Mouse (Mus musculus) forebrain, embryonic 14.5 days (tissue): ENCODE data around the gene Fam43b. TPM values are rescaled to one million over a fixed set of nuclear protein-coding genes. Genes with fewer than 3 reads are reported as not detected.

Experiments
- ATAC-seq: fragments of 200-750 bp; cut with Nextera tagmentation; 2 replicates; pipeline ENCODE4 v1.8.0; 2017; ENCODE audit warnings: mild to moderate bottlenecking, moderate library complexity
- DNase-seq: peaks from one replicate; pipeline ENCODE4 v3.0.0-alpha.2; 2015; ENCODE audit warnings: low spot score
- H3K27ac ChIP-seq: fragments of 300-500 bp; sonication (generic); 2 replicates; pipeline ENCODE4 v1.5.1; 2014; ENCODE audit warnings: low read depth, mild to moderate bottlenecking, control low read depth, low read length, moderate library complexity
- H3K27me3 ChIP-seq: fragments of 300-500 bp; sonication (generic); replicated peaks from 2 replicates; pipeline ENCODE4 v1.6.1; 2014; ENCODE audit warnings: low read length, control low read depth, mixed read lengths; ENCODE audit not compliant: control insufficient read depth, insufficient read depth
- H3K36me3 ChIP-seq: fragments of 300-500 bp; sonication (generic); 2 replicates; pipeline ENCODE4 v1.6.1; 2014; ENCODE audit warnings: low read length, control low read depth; ENCODE audit not compliant: control insufficient read depth, insufficient read depth
- H3K4me1 ChIP-seq: fragments of 300-500 bp; sonication (generic); 2 replicates; pipeline ENCODE4 v1.6.1; 2014; ENCODE audit warnings: antibody characterized with exemption, low read length, control low read depth; ENCODE audit not compliant: control insufficient read depth, insufficient read depth
- H3K4me2 ChIP-seq: fragments of 300-500 bp; sonication (generic); 2 replicates; pipeline ENCODE4 v1.6.1; 2014; ENCODE audit warnings: mild to moderate bottlenecking, control low read depth, low read length
- H3K4me3 ChIP-seq: fragments of 300-500 bp; sonication (generic); 2 replicates; pipeline ENCODE4 v1.5.1; 2014; ENCODE audit warnings: low read depth, low read length, control low read depth
- H3K9ac ChIP-seq: fragments of 300-500 bp; sonication (generic); 2 replicates; pipeline ENCODE4 v1.6.1; 2014; ENCODE audit warnings: mild to moderate bottlenecking, low read length, control low read depth, moderate library complexity
- H3K9me3 ChIP-seq: fragments of 300-500 bp; sonication (generic); replicated peaks from 2 replicates; pipeline ENCODE4 v1.6.1; 2016; ENCODE audit warnings: low read length, control low read depth, mixed read lengths; ENCODE audit not compliant: control insufficient read depth
- WGBS: fragments of 180-500 bp; shearing (Covaris S2); extraction: QIAGEN DNeasy Blood & Tissue Kit; methylation state at CpG from one replicate; pipeline ENCODE4 v1.1.7; 2014; 5-methylcytosine and 5-hydroxymethylcytosine counted together
- polyA plus RNA-seq: library from polyadenylated mRNA; unstranded; fragments of >200 nt; fragmentation: Nextera tagmentation; extraction: Ambion mirVana; gene quantifications from 2 replicates; pipeline ENCODE4 v1.2.1, GENCODE M21; 2014

Fam43b gene
- polyA plus RNA-seq, 1 experiment from 2014 or later: 1.8 TPM

DNA sequence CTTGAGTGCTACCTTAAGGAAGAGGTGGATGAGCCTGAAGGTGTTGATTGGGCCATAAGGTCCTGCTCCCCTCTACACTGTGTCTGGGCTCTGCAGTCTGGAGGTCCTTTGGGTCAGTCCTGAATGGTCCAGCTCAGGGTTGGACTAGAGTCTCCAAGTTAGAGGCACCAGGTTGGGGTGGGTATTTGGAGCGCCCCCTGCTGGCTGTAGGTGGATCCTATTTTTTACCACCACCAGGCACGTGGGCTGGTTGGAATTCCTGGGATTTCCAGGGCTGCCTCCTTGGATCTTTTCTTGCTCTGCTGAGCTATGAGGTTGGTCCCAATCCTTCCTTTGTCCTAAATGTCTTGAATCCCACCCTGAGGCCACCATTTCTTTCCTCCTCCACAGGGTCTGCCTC lies 8.5 kb upstream of the Fam43b start:
- no peak for DNase-seq
- no peaks in the 10 kb centered on the region for H3K4me1 ChIP-seq
- 4% methylated on average over 2 of the region's 2 CpGs for WGBS

GRCm38 (mm10) chr4:138396711-138397110 lies 383 bp upstream of the Fam43b start:
- no peak for DNase-seq
- no peak for ATAC-seq
- peak overlapping the region; percentile 61 for H3K4me2 ChIP-seq
- no peaks in the 10 kb centered on the region for H3K36me3 ChIP-seq
- H3K9ac ChIP-seq: no peak overlapping the region; the same call in 1 of the 2 replicates
- H3K4me3 ChIP-seq: peak overlapping the region; percentile 34
- 4% methylated on average over 8 of the region's 8 CpGs for WGBS
- H3K27ac ChIP-seq: no peak overlapping the region
- H3K27me3 ChIP-seq: peaks cover 53% of the 10 kb centered on the region
- no peaks in the 10 kb centered on the region for H3K9me3 ChIP-seq
- H3K4me1 ChIP-seq: no peaks in the 10 kb centered on the region

More for the DNA sequence above, 8.5 kb upstream of the Fam43b start:
- no peak for ATAC-seq
- H3K36me3 ChIP-seq: no peaks in the 10 kb centered on the region
- no peak overlapping the region for H3K9ac ChIP-seq
- no peaks in the 10 kb centered on the region; the same call in 1 of the 2 replicates for H3K27me3 ChIP-seq
- H3K9me3 ChIP-seq: no peaks in the 10 kb centered on the region
- no peak overlapping the region for H3K27ac ChIP-seq
- H3K4me2 ChIP-seq: no peak overlapping the region
- no peak overlapping the region for H3K4me3 ChIP-seq

- peaks cover 53% of the 10 kb centered on the region for H3K27me3 ChIP-seq
- WGBS: under 1% methylated on average over 98 of the region's 103 CpGs
Measured at GRCm38 (mm10) chr4:138395087-138395970, 999 bp downstream of the Fam43b start.

GRCm38 (mm10) chr4:138393703-138394102 lies 2.6 kb downstream of the Fam43b start:
- Histone ChIP-seq H3K36me3 (no peaks in the 10 kb centered on the region), H3K4me2 (no peak overlapping the region), H3K9ac (no peak overlapping the region), H3K4me1 (no peaks in the 10 kb centered on the region), H3K27me3 (peaks cover 53% of the 10 kb centered on the region), H3K9me3 (no peaks in the 10 kb centered on the region), H3K27ac (no peak overlapping the region), H3K4me3 (no peak overlapping the region)
- ATAC-seq (no peak), DNase-seq (no peak)
- WGBS: 63% methylated on average over 7 of the region's 7 CpGs

More at GRCm38 (mm10) chr4:138395087-138395970, 999 bp downstream of the Fam43b start:
- Histone ChIP-seq H3K4me1 (no peaks in the 10 kb centered on the region), H3K9me3 (no peaks in the 10 kb centered on the region), H3K9ac (peak overlapping the region; percentile 43), H3K27ac (no peak overlapping the region), H3K4me3 (peak overlapping the region; percentile 34), H3K4me2 (peak overlapping the region; percentile 61), H3K36me3 (no peaks in the 10 kb centered on the region)
- DNase-seq (peak; percentile 64), ATAC-seq (peak; percentile 44; the same call in 1 of the 2 replicates)

DNA sequence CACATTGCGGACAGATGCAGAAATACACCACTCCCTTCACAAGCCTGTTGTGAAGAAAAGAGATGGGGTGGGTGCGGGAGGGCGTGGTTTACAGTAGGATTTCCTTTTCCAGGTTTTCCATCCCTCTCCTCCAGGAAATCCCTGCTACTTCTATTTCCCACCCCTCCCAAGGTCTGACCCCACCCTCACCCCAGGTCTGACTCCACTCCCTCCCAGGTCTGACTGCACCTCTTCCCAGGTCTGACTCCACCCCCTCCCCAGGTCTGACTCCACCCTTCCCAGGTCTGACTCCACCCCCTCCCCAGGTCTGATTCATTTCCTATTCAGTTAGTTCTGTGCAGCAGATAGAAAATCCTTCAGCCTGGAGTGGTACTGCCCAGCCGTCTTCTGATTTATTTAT lies 12.5 kb downstream of the Fam43b start:
- DNase-seq: no peak
- no peaks in the 10 kb centered on the region for H3K27me3 ChIP-seq
- H3K9me3 ChIP-seq: no peaks in the 10 kb centered on the region
- no peak for ATAC-seq
- no peaks in the 10 kb centered on the region for H3K36me3 ChIP-seq
- no peak overlapping the region for H3K4me2 ChIP-seq
- H3K4me1 ChIP-seq: no peaks in the 10 kb centered on the region
- H3K4me3 ChIP-seq: no peak overlapping the region
- no peak overlapping the region for H3K27ac ChIP-seq
- no peak overlapping the region for H3K9ac ChIP-seq
- 49% methylated on average over 4 of the region's 4 CpGs for WGBS

- Histone ChIP-seq H3K9ac (no peak overlapping the region), H3K4me2 (no peak overlapping the region), H3K27me3 (no peaks in the 10 kb centered on the region), H3K4me3 (no peak overlapping the region), H3K9me3 (no peaks in the 10 kb centered on the region), H3K27ac (no peak overlapping the region), H3K4me1 (no peaks in the 10 kb centered on the region), H3K36me3 (no peaks in the 10 kb centered on the region)
- WGBS: 73% methylated on average over 6 of the region's 6 CpGs
- no peak for ATAC-seq
- no peak for DNase-seq
Measured at GRCm38 (mm10) chr4:138382462-138382861, 13.9 kb downstream of the Fam43b start.

- Histone ChIP-seq H3K27ac (no peak overlapping the region), H3K4me1 (no peaks in the 10 kb centered on the region), H3K9ac (no peak overlapping the region), H3K36me3 (no peaks in the 10 kb centered on the region), H3K4me3 (no peak overlapping the region), H3K4me2 (no peak overlapping the region), H3K27me3 (no peaks in the 10 kb centered on the region), H3K9me3 (no peaks in the 10 kb centered on the region)
- no peak for ATAC-seq
- peak; percentile 38 for DNase-seq
- WGBS: 41% methylated on average over 10 of the region's 10 CpGs
Measured at GRCm38 (mm10) chr4:138380132-138380689, 16.1 kb downstream of the Fam43b start.

GRCm38 (mm10) chr4:138379091-138379840 lies 17.1 kb downstream of the Fam43b start:
- WGBS: 51% methylated on average over 14 of the region's 14 CpGs
- Histone ChIP-seq H3K27me3 (no peaks in the 10 kb centered on the region), H3K9ac (no peak overlapping the region), H3K27ac (no peak overlapping the region), H3K4me3 (no peak overlapping the region), H3K4me1 (no peaks in the 10 kb centered on the region), H3K36me3 (no peaks in the 10 kb centered on the region), H3K9me3 (no peaks in the 10 kb centered on the region), H3K4me2 (no peak overlapping the region)
- peak; percentile 78 for DNase-seq
- ATAC-seq: peak; percentile 57; the same call in 1 of the 2 replicates
